Mouse (Mus musculus): ENCODE results near the gene Csnk1g2.

DNA sequence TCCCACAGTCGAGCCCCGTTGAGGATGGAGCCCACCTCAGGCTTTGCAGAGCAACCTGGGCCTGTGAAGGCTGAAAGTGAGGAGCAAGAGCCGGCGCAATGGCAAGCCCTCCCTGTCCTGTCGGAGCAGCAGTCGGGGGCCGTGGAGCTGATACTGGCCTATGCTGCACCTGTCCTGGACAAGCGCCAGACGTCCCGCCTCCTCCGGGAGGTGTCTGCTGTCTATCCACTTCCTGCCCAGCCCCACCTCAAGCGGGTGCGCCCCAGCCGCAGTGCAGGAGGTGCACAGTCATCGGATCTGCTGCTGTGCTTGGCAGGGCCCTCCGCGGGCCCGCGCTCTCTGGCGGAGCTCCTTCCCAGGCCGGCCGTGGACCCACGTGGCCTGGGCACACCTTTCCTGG, 16.3 kb upstream of the Csnk1g2 start:
- no peak for TF ChIP-seq CTCF (IDR thresholded peaks at IDR 0.05; ENCODE audit: extremely low read depth, insufficient read depth, low read length)
- no peak for TF ChIP-seq POLR2A (IDR thresholded peaks at IDR 0.05; ENCODE audit: extremely low read depth, insufficient read depth, low read length)

Measured in cortical plate, adult 2 months (tissue).